Mouse (Mus musculus) kidney, embryonic 15.5 days (tissue): ENCODE measurements around the gene Fbxo9. TPM values are rescaled to one million over a fixed set of nuclear protein-coding genes. Genes with fewer than 3 reads are reported as not detected.
"Not testable (repeated sequence)": the region's sequence is repeated elsewhere in the genome, so short reads cannot be mapped to it uniquely, and the experiment has no call there.

Source experiments
- ATAC-seq: fragments of 200-750 bp; cut with Nextera tagmentation; replicated peaks from 2 replicates; pipeline ENCODE4 v1.8.0; 2017; ENCODE audit warnings: moderate TSS enrichment; ENCODE audit not compliant: low FRiP score
- H3K27ac ChIP-seq: fragments of 300-500 bp; sonication (generic); 2 replicates; pipeline ENCODE4 v1.5.1; 2015; ENCODE audit warnings: mild to moderate bottlenecking, inconsistent platforms
- H3K27me3 ChIP-seq: fragments of 300-500 bp; sonication (generic); 2 replicates; pipeline ENCODE4 v1.6.1; 2015; ENCODE audit warnings: inconsistent platforms
- H3K36me3 ChIP-seq: fragments of 300-500 bp; sonication (generic); 2 replicates; pipeline ENCODE4 v1.6.1; 2015; ENCODE audit warnings: inconsistent platforms
- H3K4me1 ChIP-seq: fragments of 300-500 bp; sonication (generic); 2 replicates; pipeline ENCODE4 v1.6.1; 2015; ENCODE audit warnings: inconsistent platforms
- H3K4me2 ChIP-seq: fragments of 300-500 bp; sonication (generic); 2 replicates; pipeline ENCODE4 v1.6.1; 2015; ENCODE audit warnings: moderate library complexity, mild to moderate bottlenecking, inconsistent platforms
- H3K4me3 ChIP-seq: fragments of 300-500 bp; sonication (generic); replicated peaks from 2 replicates; pipeline ENCODE4 v1.5.1; 2015; ENCODE audit warnings: mild to moderate bottlenecking, inconsistent platforms
- H3K9ac ChIP-seq: fragments of 300-500 bp; sonication (generic); 2 replicates; pipeline ENCODE4 v1.6.1; 2015; ENCODE audit warnings: mild to moderate bottlenecking, inconsistent platforms
- H3K9me3 ChIP-seq: fragments of 300-500 bp; sonication (generic); replicated peaks from 2 replicates; pipeline ENCODE4 v1.6.1; 2016; ENCODE audit warnings: inconsistent platforms
- WGBS: fragments of 180-500 bp; shearing (Covaris S2); methylation state at CpG from one replicate; pipeline ENCODE4 v1.1.7; 2015; ENCODE audit warnings: mixed read lengths; 5-methylcytosine and 5-hydroxymethylcytosine counted together
- polyA plus RNA-seq: library from polyadenylated mRNA; unstranded; fragments of >200 nt; fragmentation: Nextera tagmentation; extraction: Ambion mirVana; gene quantifications from 2 replicates; pipeline ENCODE4 v1.2.1, GENCODE M21; 2015

Gene Fbxo9
- polyA plus RNA-seq, 1 experiment from 2014 or later: 38.4 TPM

- H3K36me3 ChIP-seq: peaks cover 78% of the 10 kb centered on the region
- no peak for ATAC-seq
- no peak overlapping the region for H3K27ac ChIP-seq
- H3K4me1 ChIP-seq: no peaks in the 10 kb centered on the region
- no peaks in the 10 kb centered on the region for H3K9me3 ChIP-seq
- H3K9ac ChIP-seq: no peak overlapping the region
- 79% methylated on average over 9 of the region's 9 CpGs for WGBS
- no peak overlapping the region for H3K4me3 ChIP-seq
- H3K4me2 ChIP-seq: no peak overlapping the region
- H3K27me3 ChIP-seq: no peaks in the 10 kb centered on the region
These were observed 21.1 kb downstream of the Fbxo9 start for GRCm38 (mm10) chr9:78087751-78088150.

GRCm38 (mm10) chr9:78085722-78086287 is 23.1 kb downstream of the Fbxo9 start:
- Histone ChIP-seq H3K9ac (no peak overlapping the region), H3K36me3 (peaks cover 73% of the 10 kb centered on the region), H3K27ac (no peak overlapping the region), H3K4me2 (no peak overlapping the region), H3K4me3 (no peak overlapping the region), H3K4me1 (no peaks in the 10 kb centered on the region), H3K27me3 (no peaks in the 10 kb centered on the region), H3K9me3 (no peaks in the 10 kb centered on the region)
- ATAC-seq: no peak
- 75% methylated on average over 14 of the region's 14 CpGs for WGBS

DNA sequence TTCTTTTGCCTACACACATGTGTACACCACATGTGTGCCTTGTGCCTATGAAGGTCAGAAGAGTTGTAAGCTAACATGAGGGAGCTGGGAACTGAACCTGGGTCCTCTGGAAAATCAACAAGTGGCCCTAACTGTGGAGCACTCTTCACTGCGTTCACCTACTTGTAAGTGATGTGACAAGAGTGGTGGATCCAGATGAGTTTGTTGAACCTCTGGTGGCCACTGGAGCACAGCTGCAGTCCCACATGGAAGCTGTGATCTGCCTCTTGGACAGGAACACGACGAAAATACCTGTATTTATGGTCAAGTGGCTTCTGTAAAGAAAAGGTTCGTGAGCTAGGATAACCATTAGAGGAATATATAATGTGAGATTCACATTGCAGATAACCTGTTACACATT is 24.5 kb downstream of the Fbxo9 start:
- no peak overlapping the region for H3K9ac ChIP-seq
- peaks cover 68% of the 10 kb centered on the region for H3K36me3 ChIP-seq
- no peaks in the 10 kb centered on the region for H3K27me3 ChIP-seq
- WGBS: 95% methylated on average over 4 of the region's 4 CpGs
- no peaks in the 10 kb centered on the region for H3K9me3 ChIP-seq
- H3K27ac ChIP-seq: no peak overlapping the region
- H3K4me1 ChIP-seq: no peaks in the 10 kb centered on the region
- H3K4me3 ChIP-seq: no peak overlapping the region
- ATAC-seq: no peak
- no peak overlapping the region for H3K4me2 ChIP-seq

DNA sequence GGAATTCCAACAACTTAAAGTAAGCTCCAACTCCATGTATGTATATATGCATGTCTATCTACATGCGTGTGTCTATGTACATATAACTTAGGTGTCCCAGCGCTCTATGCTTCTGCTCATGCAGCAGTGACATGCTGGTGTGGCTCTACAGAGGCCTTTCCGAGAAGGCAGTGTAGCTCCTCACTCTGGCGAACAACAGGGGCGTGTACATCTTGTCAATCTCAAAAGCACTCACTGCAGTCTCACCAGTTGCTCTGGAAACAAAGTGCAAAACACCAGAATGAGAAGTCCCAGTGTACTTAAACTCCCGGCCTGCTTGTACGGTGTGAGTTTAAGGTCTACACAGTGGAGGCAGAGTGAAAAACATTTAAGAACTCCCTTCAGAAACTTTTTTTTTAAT is 27.0 kb downstream of the Fbxo9 start:
- Histone ChIP-seq H3K4me2 (no peak overlapping the region), H3K9ac (no peak overlapping the region), H3K27me3 (no peaks in the 10 kb centered on the region), H3K9me3 (no peaks in the 10 kb centered on the region), H3K36me3 (peaks cover 52% of the 10 kb centered on the region), H3K27ac (no peak overlapping the region), H3K4me1 (no peaks in the 10 kb centered on the region), H3K4me3 (no peak overlapping the region)
- no peak for ATAC-seq
- 92% methylated on average over 7 of the region's 7 CpGs for WGBS

- Histone ChIP-seq H3K9ac (no peak overlapping the region), H3K9me3 (no peaks in the 10 kb centered on the region), H3K4me1 (no peaks in the 10 kb centered on the region), H3K4me2 (no peak overlapping the region), H3K27ac (no peak overlapping the region), H3K36me3 (peaks cover 17% of the 10 kb centered on the region), H3K4me3 (no peak overlapping the region), H3K27me3 (no peaks in the 10 kb centered on the region)
- WGBS: 24% methylated on average over 2 of the region's 2 CpGs
- ATAC-seq: no peak
These were observed 30.6 kb downstream of the Fbxo9 start for GRCm38 (mm10) chr9:78078240-78078639.

DNA sequence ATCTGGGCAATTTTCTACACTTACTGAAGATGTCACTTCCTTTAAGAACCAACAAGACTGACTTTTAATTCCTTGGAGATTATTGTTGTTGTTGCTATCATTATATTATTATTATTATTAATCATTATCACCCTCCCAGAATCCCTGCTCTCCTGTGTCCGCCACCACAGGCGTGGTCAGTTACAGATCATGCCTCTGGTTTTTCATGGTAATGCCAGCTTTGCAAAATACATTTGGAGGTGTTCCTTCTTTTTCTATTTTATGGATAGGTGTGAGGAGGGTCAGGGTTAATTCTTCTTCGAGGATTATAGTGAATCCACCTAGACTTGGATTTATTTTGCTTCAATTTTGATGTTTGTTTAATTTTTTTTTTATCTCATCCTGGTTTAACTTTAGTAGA is 33.6 kb downstream of the Fbxo9 start:
- Histone ChIP-seq H3K4me2 (no peak overlapping the region), H3K4me1 (no peaks in the 10 kb centered on the region), H3K9me3 (no peaks in the 10 kb centered on the region), H3K27me3 (no peaks in the 10 kb centered on the region), H3K4me3 (no peak overlapping the region), H3K36me3 (no peaks in the 10 kb centered on the region), H3K9ac (no peak overlapping the region), H3K27ac (no peak overlapping the region)
- 92% methylated on average over 3 of the region's 3 CpGs for WGBS
- ATAC-seq: no peak

- Histone ChIP-seq H3K9me3 (no peaks in the 10 kb centered on the region), H3K36me3 (no peaks in the 10 kb centered on the region), H3K4me2 (no peak overlapping the region), H3K27me3 (no peaks in the 10 kb centered on the region), H3K4me1 (no peaks in the 10 kb centered on the region), H3K9ac (no peak overlapping the region), H3K4me3 (no peak overlapping the region), H3K27ac (no peak overlapping the region)
- ATAC-seq: no peak
- 83% methylated on average over 13 of the region's 13 CpGs for WGBS
These were observed 35.0 kb downstream of the Fbxo9 start for GRCm38 (mm10) chr9:78073713-78074340.

- ATAC-seq, H3K4me2 ChIP-seq, H3K9me3 ChIP-seq, H3K4me3 ChIP-seq, H3K4me1 ChIP-seq, H3K36me3 ChIP-seq, H3K9ac ChIP-seq, H3K27me3 ChIP-seq, H3K27ac ChIP-seq: not testable (repeated sequence)
- WGBS: 93% methylated on average over 3 of the region's 3 CpGs
These were observed 35.6 kb downstream of the Fbxo9 start for GRCm38 (mm10) chr9:78073291-78073690.

- H3K4me2 ChIP-seq: no peak overlapping the region
- H3K9ac ChIP-seq: no peak overlapping the region
- no peak overlapping the region for H3K27ac ChIP-seq
- no peak overlapping the region for H3K4me3 ChIP-seq
- WGBS: 89% methylated on average over 4 of the region's 4 CpGs
- ATAC-seq: no peak
- no peaks in the 10 kb centered on the region for H3K36me3 ChIP-seq
- H3K4me1 ChIP-seq: no peaks in the 10 kb centered on the region
- no peaks in the 10 kb centered on the region for H3K9me3 ChIP-seq
- no peaks in the 10 kb centered on the region for H3K27me3 ChIP-seq
These were observed 37.2 kb downstream of the Fbxo9 start for GRCm38 (mm10) chr9:78071626-78072025.

DNA sequence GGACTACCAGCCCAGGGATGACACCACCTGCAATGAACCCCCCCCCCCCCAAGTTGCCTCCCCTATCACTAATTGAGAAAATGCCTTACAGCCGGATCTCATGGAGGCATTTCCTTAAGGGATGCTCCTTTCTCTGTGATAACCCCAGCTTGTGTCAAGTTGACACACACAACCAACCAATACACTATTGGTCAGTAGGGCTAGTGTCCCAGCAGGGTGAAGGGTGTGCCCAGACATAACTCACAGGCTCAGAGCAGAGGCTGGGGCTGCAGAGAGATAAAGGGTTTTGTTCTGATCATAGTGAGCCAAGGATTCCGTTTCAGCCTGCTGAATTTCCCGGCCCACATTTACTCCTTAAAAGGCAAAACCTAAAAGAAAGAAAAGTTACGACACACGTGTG is 38.4 kb downstream of the Fbxo9 start:
- Histone ChIP-seq H3K36me3 (no peaks in the 10 kb centered on the region), H3K27me3 (no peaks in the 10 kb centered on the region), H3K4me3 (no peak overlapping the region), H3K4me1 (no peaks in the 10 kb centered on the region), H3K27ac (no peak overlapping the region), H3K9ac (no peak overlapping the region), H3K4me2 (no peak overlapping the region), H3K9me3 (no peaks in the 10 kb centered on the region)
- WGBS: 72% methylated on average over 5 of the region's 5 CpGs
- ATAC-seq: no peak

- 54% methylated on average over 10 of the region's 10 CpGs for WGBS
- H3K9ac ChIP-seq: no peak overlapping the region
- no peak overlapping the region for H3K4me2 ChIP-seq
- no peaks in the 10 kb centered on the region for H3K27me3 ChIP-seq
- peaks cover 7% of the 10 kb centered on the region; the same call in 1 of the 2 replicates for H3K4me1 ChIP-seq
- H3K9me3 ChIP-seq: no peaks in the 10 kb centered on the region
- no peak overlapping the region for H3K4me3 ChIP-seq
- peak; percentile 87 for ATAC-seq
- H3K27ac ChIP-seq: peak overlapping the region; percentile 60; the same call in 1 of the 2 replicates
- H3K36me3 ChIP-seq: no peaks in the 10 kb centered on the region
These were observed 44.7 kb downstream of the Fbxo9 start for GRCm38 (mm10) chr9:78064121-78064520.

DNA sequence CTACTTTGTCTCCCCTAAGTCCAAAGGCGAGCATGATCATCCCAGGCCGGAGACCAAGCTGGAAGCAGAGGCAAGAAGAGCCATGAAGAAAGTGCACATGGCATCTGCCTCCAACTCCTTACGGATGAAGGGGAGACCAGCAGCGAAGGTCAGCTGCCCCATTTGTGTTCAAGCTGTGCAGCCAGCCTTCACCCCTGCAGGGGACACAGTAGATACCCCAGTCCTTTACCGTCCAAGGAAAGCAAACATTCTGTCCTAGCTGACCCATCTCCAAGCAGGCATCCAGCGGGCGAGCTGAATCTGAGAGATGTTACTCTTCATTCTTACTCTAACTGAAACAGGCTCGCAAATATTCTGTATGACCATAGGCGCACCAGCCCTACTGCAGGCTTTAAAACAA is 46.5 kb downstream of the Fbxo9 start:
- no peaks in the 10 kb centered on the region for H3K9me3 ChIP-seq
- no peaks in the 10 kb centered on the region for H3K27me3 ChIP-seq
- no peak for ATAC-seq
- no peak overlapping the region for H3K9ac ChIP-seq
- H3K36me3 ChIP-seq: no peaks in the 10 kb centered on the region
- no peak overlapping the region for H3K4me3 ChIP-seq
- WGBS: 86% methylated on average over 9 of the region's 9 CpGs
- no peak overlapping the region for H3K4me2 ChIP-seq
- H3K27ac ChIP-seq: no peak overlapping the region
- H3K4me1 ChIP-seq: peaks cover 7% of the 10 kb centered on the region; the same call in 1 of the 2 replicates
